Mouse (Mus musculus) mouse embryonic stem cell (cell line): Measurements from ENCODE around the gene Olfr142.
"Not testable (repeated sequence)": the region's sequence is repeated elsewhere in the genome, so short reads cannot be mapped to it uniquely, and the experiment has no call there.

Experiments used
- in situ Hi-C, 2 experiments: fragments of 300-500 bp; cut with MboI; formaldehyde crosslinking; loops; 1 replicate in 1 of 2; 3 replicates in 1 of 2; pipeline ENCODE4 v1.14.3; 2019 to 2020; ENCODE audit warnings: low sequenced_read_pairs in 2 of 2, low pct_unique_long_range_greater_than_20kb in 1 of 2, mixed read lengths in 1 of 2; ENCODE audit not compliant: unreplicated experiment in 1 of 2

Olfr142 gene

DNA sequence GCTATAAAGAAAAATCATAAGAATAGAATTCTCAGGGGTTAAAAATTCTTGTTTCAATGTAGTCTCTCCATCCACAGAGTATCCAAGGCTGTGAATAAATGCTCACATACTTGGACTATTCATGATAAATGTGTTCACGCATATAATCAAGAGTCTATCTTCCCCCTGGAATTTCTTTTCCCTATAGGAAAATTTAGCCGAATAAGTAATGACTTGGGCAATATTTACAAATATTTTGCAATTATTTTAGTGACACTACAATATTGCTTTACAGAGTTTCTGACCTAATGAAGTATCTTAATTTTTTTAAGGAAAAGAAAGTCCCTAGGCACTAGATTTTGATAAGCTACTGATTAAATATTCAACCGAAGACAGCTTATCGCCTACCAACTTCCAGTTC lies at the start of gene Olfr142:
TSS of gene Olfr142 (minus strand) at position 101 of the 400 bp plus-strand sequence.
- in situ Hi-C loops = no loop called here

DNA sequence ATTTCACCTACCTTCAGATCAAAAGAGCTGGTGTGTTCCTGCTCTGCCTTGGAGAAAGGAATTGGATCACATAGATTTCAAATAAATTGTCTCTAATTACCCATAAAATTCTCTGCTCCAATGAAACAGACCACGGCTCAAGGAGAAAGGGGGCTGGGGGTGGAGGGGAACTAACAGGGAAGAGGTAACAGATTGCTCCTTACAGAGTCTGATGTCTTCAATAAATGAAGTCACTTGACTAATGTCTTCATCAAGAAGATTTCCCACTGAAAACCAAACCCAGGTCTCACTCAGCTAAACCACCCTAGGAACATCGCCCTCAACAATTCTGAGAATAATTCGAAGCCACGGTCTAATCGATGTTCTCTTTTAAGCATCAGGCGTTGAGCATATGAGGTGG lies 35.3 kb upstream of the Olfr142 start, which contains the start of gene Olfr1272:
TSS of gene Olfr1272 (minus strand) at position 101 of the 400 bp plus-strand sequence.
- in situ Hi-C loops = no loop called here

DNA sequence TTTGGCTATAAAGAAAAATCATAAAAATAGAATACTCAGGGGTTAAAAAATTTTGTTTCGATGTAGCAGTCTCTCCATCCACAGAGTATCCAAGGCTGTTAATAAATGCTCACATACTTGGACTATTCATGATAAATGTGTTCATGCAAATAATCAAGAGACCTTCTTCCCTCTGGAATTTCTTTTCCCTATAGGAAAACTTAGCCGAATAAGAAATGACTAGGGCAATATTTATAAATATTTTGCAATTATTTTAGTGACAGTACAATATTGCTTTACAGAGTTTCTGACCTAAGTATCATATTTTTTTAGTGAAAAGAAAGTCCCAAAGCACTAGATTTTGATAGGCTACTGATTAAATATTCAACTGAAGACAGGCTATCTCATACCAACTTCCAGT lies 13.5 kb upstream of the Olfr142 start, which contains the start of gene Olfr1271:
TSS of gene Olfr1271 (minus strand) at position 101 of the 400 bp plus-strand sequence.
- in situ Hi-C loops = no loop called here

DNA sequence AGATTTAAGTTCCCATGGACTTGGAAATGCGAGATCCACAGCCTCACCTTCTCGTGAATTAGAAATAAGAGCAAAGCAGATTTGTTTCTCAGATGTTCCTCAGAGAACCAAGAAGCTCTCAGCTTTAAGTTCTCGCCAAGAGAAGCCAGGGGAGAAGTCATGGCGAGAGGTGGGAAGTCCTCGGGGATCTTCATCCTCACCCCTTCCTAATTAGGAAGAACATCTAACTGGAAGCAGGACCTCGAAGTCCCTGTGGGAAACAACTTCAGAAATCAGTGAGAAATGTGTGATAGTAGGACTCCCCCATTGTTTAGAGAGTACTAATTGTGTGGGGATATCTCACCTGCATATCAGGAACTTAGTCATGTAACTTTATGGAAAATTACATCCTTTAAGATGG lies 33.0 kb downstream of the Olfr142 start, which contains the start of gene Olfr1506:
TSS of gene Olfr1506 (minus strand) at position 101 of the 400 bp plus-strand sequence.
- in situ Hi-C loops = not testable (repeated sequence)
